Mouse (Mus musculus) intestine, embryonic 15.5 days (tissue): ENCODE data around the gene 2310011J03Rik. TPM values are rescaled to one million over a fixed set of nuclear protein-coding genes. Genes with fewer than 3 reads are reported as not detected.

Source experiments
- ATAC-seq: fragments of 200-750 bp; cut with Nextera tagmentation; 2 replicates; pipeline ENCODE4 v1.8.0; 2017; ENCODE audit warnings: moderate TSS enrichment, moderate library complexity
- H3K27ac ChIP-seq: fragments of 300-500 bp; sonication (generic); 2 replicates; pipeline ENCODE4 v1.5.1; 2015; ENCODE audit warnings: mild to moderate bottlenecking, inconsistent platforms
- H3K27me3 ChIP-seq: fragments of 300-500 bp; sonication (generic); replicated peaks from 2 replicates; pipeline ENCODE4 v1.6.1; 2015; ENCODE audit warnings: inconsistent platforms
- H3K36me3 ChIP-seq: fragments of 300-500 bp; sonication (generic); 2 replicates; pipeline ENCODE4 v1.6.1; 2015; ENCODE audit warnings: inconsistent platforms
- H3K4me1 ChIP-seq: fragments of 300-500 bp; sonication (generic); replicated peaks from 2 replicates; pipeline ENCODE4 v1.6.1; 2015; ENCODE audit warnings: inconsistent platforms
- H3K4me2 ChIP-seq: fragments of 300-500 bp; sonication (generic); replicated peaks from 2 replicates; pipeline ENCODE4 v1.6.1; 2015; ENCODE audit warnings: mild to moderate bottlenecking, inconsistent platforms
- H3K4me3 ChIP-seq: fragments of 300-500 bp; sonication (generic); replicated peaks from 2 replicates; pipeline ENCODE4 v1.5.1; 2015; ENCODE audit warnings: inconsistent platforms
- H3K9ac ChIP-seq: fragments of 300-500 bp; sonication (generic); 2 replicates; pipeline ENCODE4 v1.6.1; 2015; ENCODE audit warnings: inconsistent platforms
- H3K9me3 ChIP-seq: fragments of 300-500 bp; sonication (generic); 2 replicates; pipeline ENCODE4 v1.6.1; 2016; ENCODE audit warnings: inconsistent platforms
- WGBS: fragments of 180-500 bp; shearing (Covaris S2); methylation state at CpG from one replicate; pipeline ENCODE4 v1.1.7; 2015; 5-methylcytosine and 5-hydroxymethylcytosine counted together
- polyA plus RNA-seq: library from polyadenylated mRNA; unstranded; fragments of >200 nt; fragmentation: Nextera tagmentation; extraction: Ambion mirVana; gene quantifications from 2 replicates; pipeline ENCODE4 v1.2.1, GENCODE M21; 2015

Gene 2310011J03Rik
- polyA plus RNA-seq, 1 experiment from 2014 or later, result 51.4 TPM

- Histone ChIP-seq H3K4me1 (peaks cover 4% of the 10 kb centered on the region), H3K4me2 (no peak overlapping the region), H3K36me3 (peaks cover 71% of the 10 kb centered on the region), H3K4me3 (no peak overlapping the region), H3K9me3 (no peaks in the 10 kb centered on the region), H3K27ac (peak overlapping the region; percentile 36; the same call in 1 of the 2 replicates), H3K9ac (no peak overlapping the region), H3K27me3 (no peaks in the 10 kb centered on the region)
- WGBS, result 73% methylated on average over 8 of the region's 8 CpGs
- 0 out of 2 replicates have a peak, but pooled peaks have one; percentile 2 for ATAC-seq
Measured at GRCm38 (mm10) chr10:80281921-80282371, 38.4 kb downstream of the 2310011J03Rik start.

GRCm38 (mm10) chr10:80281304-80281703, 39.0 kb downstream of the 2310011J03Rik start:
- no peak overlapping the region for H3K4me2 ChIP-seq
- peak; percentile 42 for ATAC-seq
- H3K4me3 ChIP-seq, result no peak overlapping the region
- H3K4me1 ChIP-seq, result peaks cover 4% of the 10 kb centered on the region
- peaks cover 70% of the 10 kb centered on the region for H3K36me3 ChIP-seq
- WGBS, result 67% methylated on average over 7 of the region's 7 CpGs
- 0 out of 2 replicates have a peak overlapping the region, but pooled peaks have one; percentile 28 for H3K9ac ChIP-seq
- peak overlapping the region; percentile 36; the same call in 1 of the 2 replicates for H3K27ac ChIP-seq
- H3K27me3 ChIP-seq, result no peaks in the 10 kb centered on the region
- no peaks in the 10 kb centered on the region for H3K9me3 ChIP-seq

- Histone ChIP-seq H3K4me3 (no peak overlapping the region), H3K36me3 (peaks cover 57% of the 10 kb centered on the region), H3K9me3 (no peaks in the 10 kb centered on the region), H3K27me3 (no peaks in the 10 kb centered on the region), H3K27ac (no peak overlapping the region), H3K4me1 (peaks cover 4% of the 10 kb centered on the region), H3K9ac (no peak overlapping the region), H3K4me2 (no peak overlapping the region)
- no peak for ATAC-seq
- 94% methylated on average over 12 of the region's 12 CpGs for WGBS
Measured at GRCm38 (mm10) chr10:80279273-80279672, 41.1 kb downstream of the 2310011J03Rik start.

- no peaks in the 10 kb centered on the region for H3K27me3 ChIP-seq
- H3K27ac ChIP-seq, result no peak overlapping the region
- peaks cover 52% of the 10 kb centered on the region for H3K36me3 ChIP-seq
- H3K4me2 ChIP-seq, result no peak overlapping the region
- H3K9me3 ChIP-seq, result no peaks in the 10 kb centered on the region
- H3K4me1 ChIP-seq, result peaks cover 4% of the 10 kb centered on the region
- 93% methylated on average over 9 of the region's 9 CpGs for WGBS
- no peak overlapping the region for H3K4me3 ChIP-seq
- no peak for ATAC-seq
- H3K9ac ChIP-seq, result no peak overlapping the region
Measured at GRCm38 (mm10) chr10:80278390-80278789, 41.9 kb downstream of the 2310011J03Rik start.

- WGBS, result 82% methylated on average over 5 of the region's 5 CpGs
- Histone ChIP-seq H3K9me3 (no peaks in the 10 kb centered on the region), H3K27ac (no peak overlapping the region), H3K9ac (no peak overlapping the region), H3K4me2 (no peak overlapping the region), H3K4me1 (peaks cover 7% of the 10 kb centered on the region), H3K27me3 (no peaks in the 10 kb centered on the region), H3K4me3 (no peak overlapping the region), H3K36me3 (peaks cover 46% of the 10 kb centered on the region)
- ATAC-seq, result peak; percentile 38; the same call in 1 of the 2 replicates
Measured at GRCm38 (mm10) chr10:80276238-80276637, 44.1 kb downstream of the 2310011J03Rik start.

- 0 out of 2 replicates have a peak overlapping the region, but pooled peaks have one; percentile 17 for H3K9ac ChIP-seq
- peaks cover 29% of the 10 kb centered on the region for H3K36me3 ChIP-seq
- ATAC-seq, result no peak
- 86% methylated on average over 3 of the region's 3 CpGs for WGBS
- H3K4me1 ChIP-seq, result peaks cover 23% of the 10 kb centered on the region
- H3K27ac ChIP-seq, result no peak overlapping the region
- no peaks in the 10 kb centered on the region for H3K9me3 ChIP-seq
- H3K27me3 ChIP-seq, result no peaks in the 10 kb centered on the region
- H3K4me3 ChIP-seq, result no peak overlapping the region
- no peak overlapping the region for H3K4me2 ChIP-seq
Measured at GRCm38 (mm10) chr10:80273847-80274246, 46.5 kb downstream of the 2310011J03Rik start.

- H3K36me3 ChIP-seq, result peaks cover 11% of the 10 kb centered on the region
- no peak overlapping the region; the same call in 1 of the 2 replicates for H3K4me2 ChIP-seq
- H3K27ac ChIP-seq, result peak overlapping the region; percentile 51
Measured at GRCm38 (mm10) chr10:80271870-80272585, 48.3 kb downstream of the 2310011J03Rik start.

GRCm38 (mm10) chr10:80271186-80271843, 49.0 kb downstream of the 2310011J03Rik start:
- peak overlapping the region; percentile 33; the same call in 1 of the 2 replicates for H3K4me2 ChIP-seq
- no peaks in the 10 kb centered on the region for H3K9me3 ChIP-seq
- H3K4me1 ChIP-seq, result peaks cover 44% of the 10 kb centered on the region
- no peaks in the 10 kb centered on the region for H3K27me3 ChIP-seq
- H3K9ac ChIP-seq, result peak overlapping the region; percentile 40
- H3K36me3 ChIP-seq, result peaks cover 7% of the 10 kb centered on the region
- H3K4me3 ChIP-seq, result no peak overlapping the region
- 77% methylated on average over 5 of the region's 5 CpGs for WGBS
- peak overlapping the region; percentile 51; the same call in 1 of the 2 replicates for H3K27ac ChIP-seq
- ATAC-seq, result 0 out of 2 replicates have a peak, but pooled peaks have one; percentile 1

More at GRCm38 (mm10) chr10:80271870-80272585, 48.3 kb downstream of the 2310011J03Rik start:
- peaks cover 38% of the 10 kb centered on the region for H3K4me1 ChIP-seq
- no peak overlapping the region for H3K4me3 ChIP-seq
- ATAC-seq, result peak; percentile 40; the same call in 1 of the 2 replicates
- H3K27me3 ChIP-seq, result no peaks in the 10 kb centered on the region
- no peak overlapping the region; the same call in 1 of the 2 replicates for H3K9ac ChIP-seq
- H3K9me3 ChIP-seq, result no peaks in the 10 kb centered on the region
- WGBS, result 80% methylated on average over 8 of the region's 8 CpGs

GRCm38 (mm10) chr10:80270734-80271181, 49.6 kb downstream of the 2310011J03Rik start:
- WGBS, result 66% methylated on average over 6 of the region's 6 CpGs
- no peaks in the 10 kb centered on the region for H3K9me3 ChIP-seq
- peak; percentile 18; the same call in 1 of the 2 replicates for ATAC-seq
- no peaks in the 10 kb centered on the region for H3K27me3 ChIP-seq
- peak overlapping the region; percentile 70 for H3K27ac ChIP-seq
- H3K36me3 ChIP-seq, result peaks cover 7% of the 10 kb centered on the region
- H3K9ac ChIP-seq, result peak overlapping the region; percentile 40
- peak overlapping the region; percentile 33 for H3K4me2 ChIP-seq
- no peak overlapping the region for H3K4me3 ChIP-seq
- peaks cover 48% of the 10 kb centered on the region for H3K4me1 ChIP-seq

GRCm38 (mm10) chr10:80270099-80270498, 50.2 kb downstream of the 2310011J03Rik start:
- Histone ChIP-seq H3K4me2 (0 out of 2 replicates have a peak overlapping the region, but pooled peaks have one; percentile 33), H3K27ac (peak overlapping the region; percentile 70)

More at GRCm38 (mm10) chr10:80270099-80270498, 50.2 kb downstream of the 2310011J03Rik start:
- ATAC-seq, result no peak
- Histone ChIP-seq H3K27me3 (no peaks in the 10 kb centered on the region), H3K36me3 (peaks cover 7% of the 10 kb centered on the region), H3K4me3 (no peak overlapping the region), H3K4me1 (peaks cover 49% of the 10 kb centered on the region), H3K9me3 (no peaks in the 10 kb centered on the region), H3K9ac (peak overlapping the region; percentile 40)
- 95% methylated on average over 2 of the region's 2 CpGs for WGBS
